8 mouse cellular contexts compared by ENCODE assay signal in the genomic region with DNA sequence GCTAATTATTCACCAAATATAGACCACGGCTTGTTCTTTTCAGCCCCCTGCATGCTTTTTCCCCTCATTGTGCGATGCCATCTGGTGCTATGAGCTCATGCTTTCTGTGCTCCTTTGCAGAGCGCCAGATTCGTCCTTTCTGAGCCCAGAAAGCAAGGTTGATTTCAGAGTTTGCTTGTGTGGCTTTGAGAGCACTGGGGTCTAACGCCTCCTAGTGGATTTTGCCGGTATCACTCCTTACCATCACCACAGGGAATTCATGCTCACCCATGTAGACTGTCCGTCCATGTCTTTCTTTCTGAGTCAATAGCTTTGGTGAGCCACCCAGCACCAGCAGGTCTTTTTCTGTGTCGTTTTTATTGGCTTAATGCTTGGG. TPM values are rescaled to one million over a fixed set of nuclear protein-coding genes. Genes with fewer than 3 reads are reported as not detected.
DNase-seq lines count a peak whose midpoint lies in the region; ATAC-seq and TF ChIP-seq lines count a peak whose summit lies in the region.

No protein-coding gene starts in this region.

- H3K36me3 ChIP-seq in thymus, adult 2 months (ENCODE audit: control insufficient read depth, insufficient read depth, low read length): no peaks in the 10 kb centered on the region
- no peaks in the 10 kb centered on the region for H3K36me3 ChIP-seq in intestine, postnatal 0 days (ENCODE audit: control insufficient read depth, insufficient read depth)
- H3K36me3 ChIP-seq in midbrain, embryonic 11.5 days (ENCODE audit: control insufficient read depth, insufficient read depth, low read length): no peaks in the 10 kb centered on the region

- no peak for TF ChIP-seq POLR2A in thymus, adult 2 months (IDR thresholded peaks at IDR 0.05; ENCODE audit: control insufficient read depth, extremely low read depth, insufficient read depth, low read length, poor library complexity)

- WGBS in thymus, adult 2 months: 13% methylated on average over 8 of the region's 8 CpGs
- WGBS in intestine, postnatal 0 days: 16% methylated on average over 8 of the region's 8 CpGs
- WGBS in midbrain, embryonic 11.5 days: 12% methylated on average over 8 of the region's 8 CpGs

- peak; percentile 19 for DNase-seq in thymus, adult 2 months
- DNase-seq in thymus, adult 18-20 months: no peak
- peak; percentile 81 for DNase-seq in embryo, embryonic 11 days
- DNase-seq in gastrocnemius, postnatal 4 days (ENCODE audit: low spot score in 2 of 2): peak; percentile 31 to 61
- peak; percentile 93 to 95 for DNase-seq in left cerebral cortex, postnatal 14 days (ENCODE audit: low spot score in 2 of 2)
- DNase-seq in midbrain, embryonic 11.5 days (ENCODE audit: low spot score, missing footprints): peak; percentile 97
- peak; percentile 44 for DNase-seq in skeletal muscle tissue, adult 2 months (ENCODE audit: low read depth, low spot score)

- no peak overlapping the region for H3K9ac ChIP-seq in intestine, postnatal 0 days (ENCODE audit: low read depth, low read length)
- no peak overlapping the region for H3K9ac ChIP-seq in midbrain, embryonic 11.5 days (ENCODE audit: low read length)

- no peak for TF ChIP-seq CTCF in thymus, adult 2 months (IDR thresholded peaks at IDR 0.05; ENCODE audit: borderline replicate concordance, control insufficient read depth, extremely low read depth, insufficient read depth, low read length, poor library complexity)
- peak; percentile 95 for TF ChIP-seq CTCF in intestine, postnatal 0 days (IDR thresholded peaks at IDR 0.05; ENCODE audit: low read depth)

- ATAC-seq in intestine, postnatal 0 days: no peak
- peak; percentile 75 for ATAC-seq in midbrain, embryonic 11.5 days (ENCODE audit: low FRiP score)

- intact Hi-C loops in left cerebral cortex, postnatal 14 days (cut with DNase I): loop anchor here (2.0 to 5.0 kb wide), 3 partner anchors 35 to 360 kb away; no protein-coding TSS in a partner anchor

- H3K27ac ChIP-seq in thymus, adult 2 months (ENCODE audit: control insufficient read depth, insufficient read depth, low read length): no peak overlapping the region
- H3K27ac ChIP-seq in intestine, postnatal 0 days (ENCODE audit: low read depth, low read length): no peak overlapping the region
- H3K27ac ChIP-seq in midbrain, embryonic 11.5 days (ENCODE audit: low read depth, low read length): no peak overlapping the region

- H3K4me2 ChIP-seq in intestine, postnatal 0 days (replicated peaks; ENCODE audit: low read depth): no peak overlapping the region
- no peak overlapping the region for H3K4me2 ChIP-seq in midbrain, embryonic 11.5 days

- no peaks in the 10 kb centered on the region for H3K9me3 ChIP-seq in intestine, postnatal 0 days (ENCODE audit: control insufficient read depth)
- H3K9me3 ChIP-seq in midbrain, embryonic 11.5 days (ENCODE audit: control insufficient read depth, low read length): no peaks in the 10 kb centered on the region

- H3K4me3 ChIP-seq in thymus, adult 2 months (ENCODE audit: control insufficient read depth, insufficient read depth, low read length): no peak overlapping the region
- no peak overlapping the region for H3K4me3 ChIP-seq in intestine, postnatal 0 days (ENCODE audit: low read depth, low read length)
- H3K4me3 ChIP-seq in midbrain, embryonic 11.5 days (ENCODE audit: low read depth, low read length): no peak overlapping the region

- H3K4me1 ChIP-seq in thymus, adult 2 months (replicated peaks; ENCODE audit: control insufficient read depth, insufficient read depth, low read length): no peaks in the 10 kb centered on the region
- no peaks in the 10 kb centered on the region for H3K4me1 ChIP-seq in intestine, postnatal 0 days (replicated peaks; ENCODE audit: control insufficient read depth, insufficient read depth, low read length)
- H3K4me1 ChIP-seq in midbrain, embryonic 11.5 days (ENCODE audit: control insufficient read depth, insufficient read depth, low read length): no peaks in the 10 kb centered on the region

- no peaks in the 10 kb centered on the region for H3K27me3 ChIP-seq in thymus, adult 2 months (ENCODE audit: control insufficient read depth, insufficient read depth, low read length)
- no peaks in the 10 kb centered on the region for H3K27me3 ChIP-seq in intestine, postnatal 0 days (replicated peaks; ENCODE audit: control insufficient read depth, insufficient read depth, low read length)
- no peaks in the 10 kb centered on the region for H3K27me3 ChIP-seq in midbrain, embryonic 11.5 days (ENCODE audit: control insufficient read depth, insufficient read depth, low read length)

RNA-seq across cellular contexts. Expression of a gene that starts 38.0 kb away (rescaled TPM):
- 0.09 and 0.23 TPM in 2 replicates for polyA plus RNA-seq in thymus, adult 2 months (2012; rRNA removed)
- total RNA-seq in gastrocnemius, postnatal 4 days (2021): 1 to 10 TPM; 1.2 TPM
- polyA plus RNA-seq in intestine, postnatal 0 days (2015; fragmentation: Nextera tagmentation; extraction: Ambion mirVana): 3.6 and 4.1 TPM in 2 replicates
- total RNA-seq in left cerebral cortex, postnatal 14 days (2021): 100 to 1,000 TPM in 1 of 2 experiments, 10 to 100 TPM in 1; 97.0 to 106 TPM
- polyA plus RNA-seq in midbrain, embryonic 11.5 days (2014; fragmentation: Nextera tagmentation; extraction: Ambion mirVana): 12.8 and 14.2 TPM in 2 replicates

Comparison
In these comparisons a context has a peak if more than half of its experiments do, and no peak if none do; other contexts are left out.
1. DNase-seq: peak in thymus, adult 2 months (single experiment), embryo, embryonic 11 days (single experiment), gastrocnemius, postnatal 4 days (2 of 2), left cerebral cortex, postnatal 14 days (2 of 2), midbrain, embryonic 11.5 days (single experiment) and skeletal muscle tissue, adult 2 months (single experiment); none in thymus, adult 18-20 months (0 of 2).